Mouse (Mus musculus) hindbrain, postnatal 0 days (tissue): ENCODE data around the gene Pstpip1. TPM values are rescaled to one million over a fixed set of nuclear protein-coding genes. Genes with fewer than 3 reads are reported as not detected.

Experiments used
- ATAC-seq: fragments of 200-750 bp; cut with Nextera tagmentation; 2 replicates; pipeline ENCODE4 v1.8.0; 2017; ENCODE audit warnings: mild to moderate bottlenecking, moderate TSS enrichment, moderate library complexity
- DNase-seq: peaks from one replicate; pipeline ENCODE4 v3.0.0-alpha.2; 2015; ENCODE audit warnings: low spot score
- H3K27ac ChIP-seq: fragments of 300-500 bp; sonication (generic); 2 replicates; pipeline ENCODE4 v1.5.1; 2014; ENCODE audit warnings: mild to moderate bottlenecking
- H3K27me3 ChIP-seq: fragments of 300-500 bp; sonication (generic); 2 replicates; pipeline ENCODE4 v1.6.1; 2014; ENCODE audit warnings: low read length, mixed read lengths; ENCODE audit not compliant: insufficient read depth
- H3K36me3 ChIP-seq: fragments of 300-500 bp; sonication (generic); 2 replicates; pipeline ENCODE4 v1.6.1; 2014; ENCODE audit warnings: low read length, mixed read lengths; ENCODE audit not compliant: insufficient read depth
- H3K4me1 ChIP-seq: fragments of 300-500 bp; sonication (generic); 2 replicates; pipeline ENCODE4 v1.6.1; 2014; ENCODE audit warnings: antibody characterized with exemption, low read length, mixed read lengths; ENCODE audit not compliant: insufficient read depth
- H3K4me2 ChIP-seq: fragments of 300-500 bp; sonication (generic); 2 replicates; pipeline ENCODE4 v1.6.1; 2014; ENCODE audit warnings: low read depth, mild to moderate bottlenecking, low read length, moderate library complexity, mixed read lengths
- H3K4me3 ChIP-seq: fragments of 300-500 bp; sonication (generic); 2 replicates; pipeline ENCODE4 v1.5.1; 2014; ENCODE audit warnings: low read length
- H3K9ac ChIP-seq: fragments of 300-500 bp; sonication (generic); replicated peaks from 2 replicates; pipeline ENCODE4 v1.6.1; 2014; ENCODE audit warnings: mild to moderate bottlenecking, low read length, moderate library complexity, mixed read lengths
- H3K9me3 ChIP-seq: fragments of 300-500 bp; sonication (generic); 2 replicates; pipeline ENCODE4 v1.6.1; 2016; ENCODE audit warnings: low read length, mixed read lengths
- CTCF ChIP-seq: IDR thresholded peaks from 2 replicates; pipeline ENCODE4 v1.5.1; 2016; ENCODE audit warnings: antibody characterized with exemption, control low read depth, low read depth
- WGBS: fragments of 180-500 bp; shearing (Covaris S2); extraction: QIAGEN DNeasy Blood & Tissue Kit; methylation state at CpG from one replicate; pipeline ENCODE4 v1.1.7; 2014; 5-methylcytosine and 5-hydroxymethylcytosine counted together
- polyA plus RNA-seq: library from polyadenylated mRNA; unstranded; fragments of >200 nt; fragmentation: Nextera tagmentation; extraction: Ambion mirVana; gene quantifications from 2 replicates; pipeline ENCODE4 v1.2.1, GENCODE M21; 2015
- total RNA-seq: library from RNA; depleted of rRNA; stranded (reverse); fragments of >200 nt; gene quantifications from 2 replicates; pipeline ENCODE4 v1.2.3, GENCODE M21; 2014

Pstpip1 gene
- total and polyA plus RNA-seq, 2 experiments from 2014 or later, result 0.10 to 0.78 TPM

GRCm38 (mm10) chr9:56130536-56130935 lies 40.8 kb downstream of the Pstpip1 start:
- no peak for ATAC-seq
- peaks cover 29% of the 10 kb centered on the region; the same call in 1 of the 2 replicates for H3K36me3 ChIP-seq

GRCm38 (mm10) chr9:56131813-56132525 lies 42.2 kb downstream of the Pstpip1 start:
- DNase-seq, result no peak
- Histone ChIP-seq H3K9me3 (no peaks in the 10 kb centered on the region), H3K4me1 (no peaks in the 10 kb centered on the region), H3K4me3 (no peak overlapping the region), H3K9ac (no peak overlapping the region), H3K27ac (no peak overlapping the region), H3K4me2 (no peak overlapping the region), H3K36me3 (peaks cover 39% of the 10 kb centered on the region), H3K27me3 (no peaks in the 10 kb centered on the region)
- TF ChIP-seq CTCF, result no peak
- 73% methylated on average over 10 of the region's 10 CpGs for WGBS
- ATAC-seq, result no peak

More at GRCm38 (mm10) chr9:56130536-56130935, 40.8 kb downstream of the Pstpip1 start:
- Histone ChIP-seq H3K27me3 (no peaks in the 10 kb centered on the region), H3K9ac (no peak overlapping the region), H3K4me1 (no peaks in the 10 kb centered on the region), H3K27ac (no peak overlapping the region; the same call in 1 of the 2 replicates), H3K4me3 (no peak overlapping the region), H3K9me3 (no peaks in the 10 kb centered on the region), H3K4me2 (no peak overlapping the region)
- TF ChIP-seq CTCF, result no peak
- no peak for DNase-seq
- WGBS, result 67% methylated on average over 4 of the region's 4 CpGs

- Histone ChIP-seq H3K27me3 (no peaks in the 10 kb centered on the region), H3K4me1 (no peaks in the 10 kb centered on the region), H3K9ac (no peak overlapping the region), H3K36me3 (peaks cover 36% of the 10 kb centered on the region), H3K4me2 (no peak overlapping the region), H3K27ac (no peak overlapping the region), H3K4me3 (no peak overlapping the region), H3K9me3 (no peaks in the 10 kb centered on the region)
- TF ChIP-seq CTCF, result no peak
- 83% methylated on average over 5 of the region's 5 CpGs for WGBS
- DNase-seq, result no peak
- ATAC-seq, result no peak
Measured at GRCm38 (mm10) chr9:56133970-56134369, 44.2 kb downstream of the Pstpip1 start.

- no peak overlapping the region for H3K9ac ChIP-seq
- H3K4me1 ChIP-seq, result no peaks in the 10 kb centered on the region
- ATAC-seq (no peak), DNase-seq (no peak)
- no peak for TF ChIP-seq CTCF
- WGBS, result 82% methylated on average over 4 of the region's 4 CpGs
- no peak overlapping the region for H3K4me3 ChIP-seq
- H3K9me3 ChIP-seq, result no peaks in the 10 kb centered on the region
- H3K27ac ChIP-seq, result no peak overlapping the region
- H3K27me3 ChIP-seq, result no peaks in the 10 kb centered on the region
- peaks cover 36% of the 10 kb centered on the region for H3K36me3 ChIP-seq
- H3K4me2 ChIP-seq, result no peak overlapping the region
Measured at GRCm38 (mm10) chr9:56134614-56135013, 44.9 kb downstream of the Pstpip1 start.

- no peak for TF ChIP-seq CTCF
- no peaks in the 10 kb centered on the region for H3K4me1 ChIP-seq
- 87% methylated on average over 4 of the region's 4 CpGs for WGBS
- H3K9ac ChIP-seq, result no peak overlapping the region
- H3K4me3 ChIP-seq, result no peak overlapping the region
- no peaks in the 10 kb centered on the region for H3K27me3 ChIP-seq
- H3K9me3 ChIP-seq, result no peaks in the 10 kb centered on the region
- H3K4me2 ChIP-seq, result no peak overlapping the region
- ATAC-seq (no peak), DNase-seq (no peak)
- no peak overlapping the region for H3K27ac ChIP-seq
- peaks cover 32% of the 10 kb centered on the region for H3K36me3 ChIP-seq
Measured at GRCm38 (mm10) chr9:56135590-56136197, 45.9 kb downstream of the Pstpip1 start.

GRCm38 (mm10) chr9:56141776-56142175 lies 52.0 kb downstream of the Pstpip1 start:
- Histone ChIP-seq H3K4me1 (no peaks in the 10 kb centered on the region), H3K36me3 (peaks cover 21% of the 10 kb centered on the region), H3K4me2 (no peak overlapping the region), H3K9me3 (no peaks in the 10 kb centered on the region), H3K9ac (no peak overlapping the region), H3K27ac (no peak overlapping the region), H3K4me3 (no peak overlapping the region), H3K27me3 (no peaks in the 10 kb centered on the region)
- 85% methylated on average over 9 of the region's 9 CpGs for WGBS
- TF ChIP-seq CTCF, result 0 out of 2 replicates have a peak, but pooled peaks have one; percentile 12
- no peak for DNase-seq
- ATAC-seq, result no peak

- Histone ChIP-seq H3K4me2 (no peak overlapping the region), H3K36me3 (peaks cover 22% of the 10 kb centered on the region)
- WGBS, result 92% methylated on average over 7 of the region's 7 CpGs
Measured at GRCm38 (mm10) chr9:56144366-56145003, 54.7 kb downstream of the Pstpip1 start.

More at GRCm38 (mm10) chr9:56144366-56145003, 54.7 kb downstream of the Pstpip1 start:
- H3K4me3 ChIP-seq, result no peak overlapping the region
- no peaks in the 10 kb centered on the region for H3K27me3 ChIP-seq
- H3K27ac ChIP-seq, result no peak overlapping the region
- DNase-seq (no peak), ATAC-seq (no peak)
- TF ChIP-seq CTCF, result 0 out of 2 replicates have a peak, but pooled peaks have one; percentile 10
- no peaks in the 10 kb centered on the region; the same call in 1 of the 2 replicates for H3K4me1 ChIP-seq
- H3K9me3 ChIP-seq, result no peaks in the 10 kb centered on the region
- H3K9ac ChIP-seq, result no peak overlapping the region
